Mouse (Mus musculus) left cerebral cortex, adult 8-10 months (tissue): ENCODE results near the gene Sh3gl1. TPM values are rescaled to one million over a fixed set of nuclear protein-coding genes. Genes with fewer than 3 reads are reported as not detected.
A peak's percentile ranks its signal among the peaks of the same experiment; 100 is the strongest.

Experiments used
- DNase-seq, 2 experiments: peaks; one replicate each; pipeline ENCODE4 v3.0.0; 2022; ENCODE audit warnings: low spot score in 2 of 2
- total RNA-seq, 4 experiments: library from RNA; stranded (reverse); gene quantifications; 2 replicates each; pipeline ENCODE4 v1.2.4; 2022

Sh3gl1 gene
- total RNA-seq, 4 experiments from 2014 or later = 31.2 to 36.7 (median 34.0) TPM

DNA sequence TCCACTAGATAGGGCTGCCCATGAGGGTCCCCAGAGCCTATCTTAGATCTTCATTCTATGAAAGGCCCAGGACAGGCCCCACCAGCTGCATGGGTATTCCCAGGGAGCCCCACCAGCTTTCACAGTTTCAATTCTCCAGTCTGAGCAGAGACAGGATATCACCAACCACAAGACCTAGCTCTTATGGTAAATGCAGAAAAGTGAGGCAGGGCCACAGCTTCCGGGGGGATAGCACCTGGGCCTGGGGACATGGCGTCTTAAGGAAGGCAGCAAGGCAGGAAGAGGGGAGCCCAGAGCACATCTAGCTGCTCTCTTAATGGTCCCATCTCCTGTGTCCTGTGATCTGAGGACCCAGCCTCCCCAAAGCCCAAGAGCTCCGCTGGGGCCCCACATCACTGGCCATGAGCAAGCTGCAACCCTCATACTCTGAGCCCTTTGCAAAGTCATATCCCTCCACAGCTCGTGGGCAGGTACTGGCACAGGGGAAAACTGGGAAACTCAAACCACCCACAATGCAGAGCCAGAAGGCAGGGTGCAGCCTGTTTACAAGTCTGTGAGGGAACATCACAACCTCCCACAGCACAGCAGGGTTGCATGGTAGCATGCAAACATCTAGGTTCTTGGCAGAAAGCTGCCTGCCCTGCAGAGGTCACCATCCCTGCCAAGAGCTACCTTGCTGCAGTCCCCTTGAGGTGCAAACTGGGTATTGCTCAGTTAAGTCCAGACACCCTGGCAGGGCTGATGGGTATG is 15.1 kb downstream of the Sh3gl1 start:
- DNase-seq = peak in 1 of 2 experiments; percentile 84

GRCm38 (mm10) chr17:56020400-56021084 is 15.9 kb downstream of the Sh3gl1 start:
- DNase-seq = no peak

- no peak for DNase-seq
Measured at GRCm38 (mm10) chr17:56018347-56019131, 17.9 kb downstream of the Sh3gl1 start.

DNA sequence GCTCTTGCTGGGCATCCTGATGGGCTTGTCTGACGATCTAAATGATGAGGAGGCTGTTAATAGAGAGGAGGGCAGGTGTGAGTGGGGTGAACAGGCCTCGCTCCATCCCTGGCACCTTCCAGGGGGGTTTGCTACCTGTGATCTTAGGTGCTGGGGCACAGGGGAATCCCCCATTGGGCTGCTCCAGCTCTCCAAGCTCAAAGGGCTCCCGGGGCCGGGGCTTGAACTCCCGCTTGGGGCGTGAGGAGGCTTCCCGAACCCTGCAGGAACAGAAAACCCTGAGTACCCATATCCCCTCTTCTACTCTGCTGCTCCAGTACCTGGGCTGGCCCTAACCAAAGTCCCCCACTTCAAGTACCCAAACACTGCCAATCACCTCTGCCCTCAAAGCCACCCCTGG is 18.6 kb downstream of the Sh3gl1 start:
- no peak for DNase-seq

- DNase-seq = no peak
Measured at GRCm38 (mm10) chr17:56016793-56017785, 19.3 kb downstream of the Sh3gl1 start.

GRCm38 (mm10) chr17:56016382-56016781 is 20.1 kb downstream of the Sh3gl1 start:
- DNase-seq = no peak

DNA sequence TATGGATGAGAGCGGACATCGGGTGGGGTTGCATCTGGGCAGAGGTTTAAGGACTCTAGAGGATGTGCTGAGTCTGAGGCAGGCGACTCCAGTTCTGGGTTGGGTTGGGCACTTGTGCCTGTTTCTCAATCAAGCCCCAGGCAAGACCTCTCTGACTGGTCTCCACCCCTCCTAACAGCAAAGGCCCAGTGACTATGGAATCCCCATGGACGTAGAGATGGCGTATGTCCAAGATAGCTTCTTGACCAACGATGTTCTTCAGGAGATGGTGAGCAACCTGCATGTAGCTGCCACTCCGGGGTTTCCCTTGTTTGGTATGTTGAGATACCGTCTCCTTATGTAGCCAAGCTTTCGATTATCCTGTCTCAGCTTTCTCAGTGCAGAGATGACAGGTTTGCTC is 21.1 kb downstream of the Sh3gl1 start:
- no peak for DNase-seq

DNA sequence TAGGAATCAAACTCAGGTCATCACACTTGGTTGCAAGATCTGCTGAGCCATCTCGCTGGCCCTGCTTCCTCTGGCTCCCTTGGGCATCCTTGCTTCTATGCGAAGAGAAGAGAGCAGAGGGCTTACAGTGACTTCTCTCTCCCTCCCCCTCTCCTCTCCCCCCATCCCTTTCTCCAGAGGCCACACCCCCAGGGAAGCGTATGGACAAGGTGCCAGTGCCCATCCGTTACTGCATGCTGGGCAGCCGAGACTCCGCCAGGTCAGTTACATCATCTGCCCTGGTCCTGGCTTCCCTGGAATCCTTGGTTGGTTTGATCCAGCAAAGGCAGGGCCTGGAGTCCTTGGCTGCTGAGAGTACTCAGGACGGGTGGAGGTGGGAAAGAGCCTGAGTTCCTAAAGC is 25.0 kb downstream of the Sh3gl1 start:
- DNase-seq = no peak

DNA sequence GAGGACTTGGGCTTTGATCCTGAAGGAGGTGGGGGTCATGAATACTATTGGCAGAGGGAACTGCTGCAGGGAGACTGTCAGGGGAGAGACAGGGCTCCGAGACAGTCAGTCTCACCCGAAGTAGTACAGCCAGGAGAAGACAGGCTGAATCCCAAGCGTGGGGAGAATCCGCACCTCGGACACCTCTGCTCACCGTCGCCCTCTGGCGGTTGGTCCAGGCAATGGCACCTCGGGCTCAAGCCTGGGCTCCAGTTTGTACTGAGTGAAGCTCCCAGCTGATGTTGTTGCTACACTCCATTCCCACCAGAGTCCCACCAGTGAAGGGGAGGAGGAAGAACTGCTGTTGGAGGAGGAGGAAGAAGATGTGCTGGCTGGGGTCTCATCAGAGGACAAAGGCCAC is 25.8 kb downstream of the Sh3gl1 start:
- DNase-seq = no peak

- DNase-seq = no peak
Measured at GRCm38 (mm10) chr17:56010255-56010654, 26.2 kb downstream of the Sh3gl1 start.

DNA sequence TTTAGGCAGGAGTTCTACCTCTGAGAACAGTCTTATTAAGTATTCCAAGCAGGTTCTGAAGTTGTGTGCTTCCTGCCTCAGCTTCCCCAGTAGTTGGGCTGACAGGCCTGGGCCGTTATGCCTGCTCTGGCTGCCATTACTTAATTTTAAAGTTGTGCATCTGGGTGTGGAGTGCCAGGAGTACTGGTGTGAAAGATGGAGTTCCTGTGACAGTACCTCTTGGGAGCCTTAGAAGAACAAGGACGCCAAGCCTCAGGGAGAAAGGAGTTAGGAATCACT is 26.5 kb downstream of the Sh3gl1 start:
- DNase-seq = no peak

GRCm38 (mm10) chr17:56009088-56009961 is 27.1 kb downstream of the Sh3gl1 start:
- peak; percentile 81 to 92 for DNase-seq

GRCm38 (mm10) chr17:56008356-56009087 is 27.9 kb downstream of the Sh3gl1 start:
- peak; percentile 73 to 95 for DNase-seq

DNA sequence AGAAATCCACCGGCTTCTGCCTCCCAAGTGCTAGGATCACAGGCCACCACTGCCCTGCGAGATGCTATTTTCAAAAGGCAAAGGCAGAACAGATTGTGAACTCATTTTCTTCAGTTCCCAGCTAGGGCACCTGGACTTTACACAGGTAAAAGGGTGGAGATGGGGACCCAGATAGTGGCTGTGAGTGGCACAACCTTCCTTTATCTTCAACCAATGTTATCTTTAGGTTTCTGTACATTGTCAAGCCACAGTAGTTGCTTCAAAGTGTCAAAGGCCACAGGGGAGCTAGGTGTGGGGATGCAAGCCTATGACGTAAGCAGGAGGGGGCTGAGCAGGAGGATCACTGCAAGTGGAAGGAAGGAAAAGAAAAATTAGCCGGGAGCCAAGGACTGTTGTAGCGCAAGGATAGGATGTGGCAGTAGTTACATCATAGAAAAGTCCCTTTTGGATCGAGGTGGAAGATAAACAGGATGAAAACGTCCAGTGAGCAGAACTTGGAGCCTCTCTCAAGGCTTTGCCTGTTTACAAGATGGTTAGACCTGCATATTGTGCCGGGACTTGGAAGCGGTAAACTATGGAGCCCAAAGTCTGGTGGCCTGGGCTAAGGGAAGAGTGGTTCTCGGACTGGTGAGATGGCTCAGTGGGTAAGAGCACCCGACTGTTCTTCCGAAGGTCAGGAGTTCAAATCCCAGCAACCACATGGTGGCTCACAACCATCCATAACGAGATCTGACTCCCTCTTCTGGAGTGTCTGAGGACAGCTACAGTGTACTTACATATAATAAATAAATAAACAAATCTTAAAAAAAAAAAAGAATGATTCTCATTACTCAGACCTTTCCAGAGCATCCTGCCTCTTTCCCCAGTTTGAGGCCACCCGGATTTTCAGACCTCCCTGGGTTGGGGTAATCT is 28.7 kb downstream of the Sh3gl1 start:
- no peak for DNase-seq

- no peak for DNase-seq
Measured at GRCm38 (mm10) chr17:56006956-56007355, 29.5 kb downstream of the Sh3gl1 start.

DNA sequence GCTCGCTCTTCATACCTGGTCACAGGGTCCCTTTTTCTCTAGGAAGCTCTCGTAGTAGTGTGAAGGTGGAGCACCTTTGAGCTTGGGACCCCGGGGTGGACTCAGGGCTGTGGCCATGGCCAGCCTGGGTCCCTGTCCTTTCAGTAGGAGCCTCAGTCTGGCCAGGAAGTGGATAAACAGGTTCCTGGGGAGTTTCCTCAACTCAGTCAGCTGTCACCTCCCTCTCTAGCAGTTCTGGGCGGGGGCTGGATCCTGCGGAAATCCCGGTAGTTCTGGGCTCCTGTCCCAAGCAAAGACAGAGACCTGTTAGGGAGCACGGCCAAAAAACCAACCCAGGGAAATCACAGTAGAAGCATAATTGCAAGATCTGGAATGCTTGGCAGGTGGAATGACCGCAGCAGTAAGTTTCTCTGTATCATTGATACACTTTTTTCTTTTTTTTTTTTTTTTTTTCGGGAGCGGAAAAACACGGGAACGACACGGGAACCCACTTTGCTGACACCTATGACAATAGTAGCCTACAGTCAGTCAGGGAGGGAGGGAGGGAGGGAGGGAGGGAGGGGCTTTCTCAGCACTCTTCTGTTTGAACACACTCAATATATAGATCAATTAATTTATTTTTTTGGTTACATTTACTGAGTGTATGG is 30.9 kb downstream of the Sh3gl1 start, which contains the start of the genes Stap2 and Mpnd:
TSS of gene Stap2 (minus strand) at position 170 of the 647 bp plus-strand sequence.
TSS of gene Mpnd (plus strand) at position 297 of the 647 bp plus-strand sequence.
- no peak for DNase-seq

DNA sequence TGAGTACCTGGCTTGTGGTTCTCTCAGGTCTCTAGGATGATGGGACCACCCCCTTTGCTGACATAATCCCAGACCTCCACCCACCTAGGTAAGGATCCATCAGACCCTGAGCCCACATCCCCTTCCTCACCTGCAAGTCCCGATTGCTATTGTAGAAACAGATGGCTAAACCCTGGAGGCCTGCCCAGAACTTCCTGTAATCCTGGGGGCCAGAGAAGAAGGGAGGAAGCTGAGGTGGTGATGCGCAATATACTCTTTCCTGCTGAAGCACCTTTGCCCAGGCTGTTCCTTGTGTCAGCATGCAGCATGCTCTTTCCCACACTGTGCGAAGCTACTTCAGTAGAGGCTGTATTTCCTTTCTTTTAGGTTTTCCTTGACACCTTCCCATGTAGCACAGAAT is 33.4 kb downstream of the Sh3gl1 start:
- no peak for DNase-seq
